Mouse (Mus musculus): Measurements from ENCODE around the gene Ccdc88c. TPM values are rescaled to one million over a fixed set of nuclear protein-coding genes. Genes with fewer than 3 reads are reported as not detected.

Gene Ccdc88c
- polyA plus RNA-seq, 1 experiment from 2014 or later: 18.3 TPM

- no peak overlapping the region for H3K9ac ChIP-seq (replicated peaks)
- no peak overlapping the region for H3K4me2 ChIP-seq (replicated peaks)
- peaks cover 23% of the 10 kb centered on the region for H3K27me3 ChIP-seq
- 79% methylated on average over 6 of the region's 6 CpGs for whole genome bisulfite sequencing
- H3K4me1 ChIP-seq: peaks cover 29% of the 10 kb centered on the region
- no peak overlapping the region for H3K27ac ChIP-seq (replicated peaks)
- no peaks in the 10 kb centered on the region for H3K36me3 ChIP-seq
- H3K9me3 ChIP-seq: no peaks in the 10 kb centered on the region
- ATAC-seq (replicated peaks): no peak
- H3K4me3 ChIP-seq: no peak overlapping the region
These were observed 127.5 kb downstream of the Ccdc88c start for GRCm38 (mm10) chr12:100901386-100901785.

GRCm38 (mm10) chr12:100900901-100901300 is 128.0 kb downstream of the Ccdc88c start:
- Histone ChIP-seq H3K4me1 (peaks cover 29% of the 10 kb centered on the region), H3K4me2 (replicated peaks) (no peak overlapping the region), H3K27me3 (peaks cover 23% of the 10 kb centered on the region), H3K4me3 (no peak overlapping the region), H3K9me3 (no peaks in the 10 kb centered on the region), H3K27ac (replicated peaks) (no peak overlapping the region), H3K9ac (replicated peaks) (no peak overlapping the region), H3K36me3 (no peaks in the 10 kb centered on the region)
- WGBS: 76% methylated on average over 6 of the region's 6 CpGs
- ATAC-seq (replicated peaks): no peak

- Histone ChIP-seq H3K4me2 (replicated peaks) (peak overlapping the region; percentile 80), H3K9me3 (no peaks in the 10 kb centered on the region), H3K27ac (replicated peaks) (no peak overlapping the region), H3K4me3 (peak overlapping the region; percentile 42), H3K36me3 (no peaks in the 10 kb centered on the region), H3K4me1 (peaks cover 33% of the 10 kb centered on the region), H3K27me3 (peaks cover 23% of the 10 kb centered on the region), H3K9ac (replicated peaks) (peak overlapping the region; percentile 46)
- peak; percentile 32 for ATAC-seq (replicated peaks)
- under 1% methylated on average over 30 of the region's 30 CpGs for WGBS
These were observed 129.7 kb downstream of the Ccdc88c start for GRCm38 (mm10) chr12:100899111-100899640.

GRCm38 (mm10) chr12:100897736-100898650 is 130.9 kb downstream of the Ccdc88c start:
- Histone ChIP-seq H3K4me1 (peaks cover 33% of the 10 kb centered on the region), H3K4me2 (replicated peaks) (peak overlapping the region; percentile 80), H3K9ac (replicated peaks) (0 out of 2 replicates have a peak overlapping the region, but pooled peaks have one; percentile 46), H3K4me3 (peak overlapping the region; percentile 42; the same call in 1 of the 2 replicates), H3K27me3 (peaks cover 23% of the 10 kb centered on the region), H3K9me3 (no peaks in the 10 kb centered on the region), H3K36me3 (no peaks in the 10 kb centered on the region), H3K27ac (replicated peaks) (no peak overlapping the region)
- 17% methylated on average over 12 of the region's 12 CpGs for WGBS
- ATAC-seq (replicated peaks): no peak

- Histone ChIP-seq H3K27me3 (peaks cover 23% of the 10 kb centered on the region), H3K9ac (replicated peaks) (no peak overlapping the region), H3K4me1 (peaks cover 33% of the 10 kb centered on the region), H3K4me3 (no peak overlapping the region), H3K36me3 (no peaks in the 10 kb centered on the region), H3K4me2 (replicated peaks) (no peak overlapping the region), H3K9me3 (no peaks in the 10 kb centered on the region), H3K27ac (replicated peaks) (no peak overlapping the region)
- ATAC-seq (replicated peaks): no peak
- WGBS: 56% methylated on average over 3 of the region's 3 CpGs
These were observed 132.2 kb downstream of the Ccdc88c start for GRCm38 (mm10) chr12:100896661-100897060.

GRCm38 (mm10) chr12:100895504-100895903 is 133.4 kb downstream of the Ccdc88c start:
- no peak overlapping the region for H3K4me2 ChIP-seq (replicated peaks)
- H3K36me3 ChIP-seq: no peaks in the 10 kb centered on the region
- H3K9ac ChIP-seq (replicated peaks): no peak overlapping the region
- 0 out of 2 replicates have a peak, but pooled peaks have one; percentile 53 for ATAC-seq (replicated peaks)
- no peak overlapping the region for H3K4me3 ChIP-seq
- WGBS: 4% methylated on average over 2 of the region's 2 CpGs
- H3K4me1 ChIP-seq: peaks cover 33% of the 10 kb centered on the region
- no peak overlapping the region for H3K27ac ChIP-seq (replicated peaks)
- peaks cover 22% of the 10 kb centered on the region for H3K27me3 ChIP-seq
- no peaks in the 10 kb centered on the region for H3K9me3 ChIP-seq

- WGBS: 91% methylated on average over 3 of the region's 3 CpGs
- Histone ChIP-seq H3K4me1 (0 out of 2 replicates have a peak, but pooled peaks cover 7% of the 10 kb centered on the region), H3K9me3 (no peaks in the 10 kb centered on the region), H3K9ac (replicated peaks) (no peak overlapping the region), H3K27ac (replicated peaks) (no peak overlapping the region), H3K4me3 (no peak overlapping the region), H3K4me2 (replicated peaks) (no peak overlapping the region), H3K27me3 (no peaks in the 10 kb centered on the region), H3K36me3 (no peaks in the 10 kb centered on the region)
- no peak for ATAC-seq (replicated peaks)
These were observed 138.3 kb downstream of the Ccdc88c start for GRCm38 (mm10) chr12:100890548-100890947.

- Histone ChIP-seq H3K4me2 (replicated peaks) (no peak overlapping the region), H3K4me3 (no peak overlapping the region), H3K9me3 (no peaks in the 10 kb centered on the region), H3K36me3 (no peaks in the 10 kb centered on the region), H3K9ac (replicated peaks) (no peak overlapping the region), H3K27me3 (no peaks in the 10 kb centered on the region), H3K4me1 (0 out of 2 replicates have a peak, but pooled peaks cover 5% of the 10 kb centered on the region), H3K27ac (replicated peaks) (no peak overlapping the region)
- WGBS: 40% methylated on average over 12 of the region's 12 CpGs
- no peak for ATAC-seq (replicated peaks)
These were observed 141.0 kb downstream of the Ccdc88c start for GRCm38 (mm10) chr12:100887801-100888258.

- no peak for ATAC-seq (replicated peaks)
- H3K36me3 ChIP-seq: no peaks in the 10 kb centered on the region
- H3K4me2 ChIP-seq (replicated peaks): no peak overlapping the region
- H3K4me1 ChIP-seq: 0 out of 2 replicates have a peak, but pooled peaks cover 5% of the 10 kb centered on the region
- no peak overlapping the region for H3K27ac ChIP-seq (replicated peaks)
- no peak overlapping the region for H3K9ac ChIP-seq (replicated peaks)
- no peak overlapping the region for H3K4me3 ChIP-seq
- H3K27me3 ChIP-seq: no peaks in the 10 kb centered on the region
- H3K9me3 ChIP-seq: no peaks in the 10 kb centered on the region
- WGBS: 85% methylated on average over 4 of the region's 4 CpGs
These were observed 142.0 kb downstream of the Ccdc88c start for GRCm38 (mm10) chr12:100886877-100887276.

GRCm38 (mm10) chr12:100885585-100885984 is 143.3 kb downstream of the Ccdc88c start:
- WGBS: 96% methylated on average over 3 of the region's 3 CpGs
- H3K27ac ChIP-seq (replicated peaks): no peak overlapping the region
- H3K4me2 ChIP-seq (replicated peaks): no peak overlapping the region
- H3K27me3 ChIP-seq: no peaks in the 10 kb centered on the region
- no peaks in the 10 kb centered on the region for H3K36me3 ChIP-seq
- no peak overlapping the region for H3K9ac ChIP-seq (replicated peaks)
- ATAC-seq (replicated peaks): no peak
- H3K9me3 ChIP-seq: no peaks in the 10 kb centered on the region
- no peak overlapping the region for H3K4me3 ChIP-seq
- H3K4me1 ChIP-seq: 0 out of 2 replicates have a peak, but pooled peaks cover 5% of the 10 kb centered on the region

- Histone ChIP-seq H3K9me3 (no peaks in the 10 kb centered on the region), H3K36me3 (no peaks in the 10 kb centered on the region), H3K27ac (replicated peaks) (no peak overlapping the region), H3K4me3 (no peak overlapping the region), H3K9ac (replicated peaks) (no peak overlapping the region), H3K4me2 (replicated peaks) (no peak overlapping the region), H3K4me1 (0 out of 2 replicates have a peak, but pooled peaks cover 5% of the 10 kb centered on the region), H3K27me3 (no peaks in the 10 kb centered on the region)
- no peak for ATAC-seq (replicated peaks)
- 86% methylated on average over 7 of the region's 7 CpGs for WGBS
These were observed 145.7 kb downstream of the Ccdc88c start for GRCm38 (mm10) chr12:100883168-100883567.

GRCm38 (mm10) chr12:100878556-100878955 is 150.3 kb downstream of the Ccdc88c start:
- no peak overlapping the region for H3K9ac ChIP-seq (replicated peaks)
- no peak overlapping the region for H3K4me3 ChIP-seq
- no peaks in the 10 kb centered on the region for H3K27me3 ChIP-seq
- no peaks in the 10 kb centered on the region for H3K9me3 ChIP-seq
- 92% methylated on average over 16 of the region's 16 CpGs for WGBS
- no peak for ATAC-seq (replicated peaks)
- no peaks in the 10 kb centered on the region for H3K36me3 ChIP-seq
- H3K4me1 ChIP-seq: no peaks in the 10 kb centered on the region
- H3K4me2 ChIP-seq (replicated peaks): no peak overlapping the region
- no peak overlapping the region for H3K27ac ChIP-seq (replicated peaks)

Data from forebrain, embryonic 15.5 days (tissue).